In genomic region chr6:83693835-83694234, GRCm38 (mm10) we compare ENCODE assay signal across 9 mouse cellular contexts. TPM values are rescaled to one million over a fixed set of nuclear protein-coding genes. Genes with fewer than 3 reads are reported as not detected.
A peak's percentile ranks its signal among the peaks of the same experiment; 100 is the strongest.
DNase-seq lines count a peak whose midpoint lies in the region; ATAC-seq and TF ChIP-seq lines count a peak whose summit lies in the region.
"Had no signal": no experiment of that assay in that cellular context is flagged by ENCODE, and none has a peak within 500 bp of the region (broad histone marks: within the 10 kb centered on the region; RNA-seq: fewer than 3 reads in every experiment).

No protein-coding gene starts in this region.

- H3K36me3 ChIP-seq in hindbrain, embryonic 11.5 days (ENCODE audit: control insufficient read depth, insufficient read depth, low read length): no peaks in the 10 kb centered on the region
- H3K36me3 ChIP-seq in hindbrain, embryonic 12.5 days: no peaks in the 10 kb centered on the region
- H3K36me3 ChIP-seq: heart, embryonic 13.5 days had no signal

- no peak overlapping the region for H3K4me3 ChIP-seq in hindbrain, embryonic 11.5 days (ENCODE audit: low read depth, low read length)
- no peak overlapping the region for H3K4me3 ChIP-seq in hindbrain, embryonic 12.5 days
- no peak overlapping the region for H3K4me3 ChIP-seq in cortical plate, adult 2 months (ENCODE audit: insufficient read depth, low read length)
- H3K4me3 ChIP-seq: myocyte had no signal

- H3K4me2 ChIP-seq in hindbrain, embryonic 11.5 days (replicated peaks; ENCODE audit: low read depth, low read length): no peak overlapping the region
- H3K4me2 ChIP-seq in hindbrain, embryonic 12.5 days (replicated peaks): no peak overlapping the region
- H3K4me2 ChIP-seq: heart, embryonic 13.5 days had no signal

- no peak overlapping the region for H3K27ac ChIP-seq in hindbrain, embryonic 11.5 days (ENCODE audit: low read depth, low read length)
- no peak overlapping the region for H3K27ac ChIP-seq in hindbrain, embryonic 12.5 days
- H3K27ac ChIP-seq in cortical plate, adult 2 months (ENCODE audit: insufficient read depth, low read length): no peak overlapping the region
- H3K27ac ChIP-seq: heart, embryonic 13.5 days had no signal

- no peaks in the 10 kb centered on the region for H3K9me3 ChIP-seq in hindbrain, embryonic 11.5 days (ENCODE audit: control insufficient read depth, low read length)
- H3K9me3 ChIP-seq in hindbrain, embryonic 12.5 days (replicated peaks): no peaks in the 10 kb centered on the region
- H3K9me3 ChIP-seq: heart, embryonic 13.5 days had no signal

- no peak for ATAC-seq in hindbrain, embryonic 11.5 days (ENCODE audit: low FRiP score)
- ATAC-seq in hindbrain, embryonic 12.5 days (ENCODE audit: low FRiP score): no peak

- peaks cover 84% of the 10 kb centered on the region for H3K27me3 ChIP-seq in hindbrain, embryonic 11.5 days (ENCODE audit: control insufficient read depth, insufficient read depth, low read length)
- H3K27me3 ChIP-seq in hindbrain, embryonic 12.5 days: peaks cover 97% of the 10 kb centered on the region

- DNase-seq in hindbrain, embryonic 11.5 days (ENCODE audit: low spot score): peak; percentile 85
- DNase-seq in A20 (ENCODE audit: low read depth, low spot score): peak; percentile 48
- DNase-seq in ES-CJ7 (ENCODE audit: low read depth, low spot score): peak; percentile 92
- peak; percentile 33 to 59 for DNase-seq in layer of hippocampus, postnatal 10 days (ENCODE audit: low spot score in 2 of 2)
- peak; percentile 46 for DNase-seq in right cerebral cortex, postnatal 4 days

- no peaks in the 10 kb centered on the region for H3K4me1 ChIP-seq in hindbrain, embryonic 11.5 days (replicated peaks; ENCODE audit: control insufficient read depth, insufficient read depth, low read length)
- H3K4me1 ChIP-seq in hindbrain, embryonic 12.5 days: no peaks in the 10 kb centered on the region
- H3K4me1 ChIP-seq in cortical plate, adult 2 months (ENCODE audit: control insufficient read depth, insufficient read depth, low read length): no peaks in the 10 kb centered on the region

- no peak overlapping the region for H3K9ac ChIP-seq in hindbrain, embryonic 11.5 days (ENCODE audit: low read depth, low read length)
- H3K9ac ChIP-seq in hindbrain, embryonic 12.5 days: no peak overlapping the region
- H3K9ac ChIP-seq: heart, embryonic 13.5 days had no signal

- TF ChIP-seq POLR2A in cortical plate, adult 2 months (IDR thresholded peaks at IDR 0.05; ENCODE audit: extremely low read depth, insufficient read depth, low read length): no peak

- TF ChIP-seq CTCF in cortical plate, adult 2 months (IDR thresholded peaks at IDR 0.05; ENCODE audit: extremely low read depth, insufficient read depth, low read length): peak; percentile 58

- 0% methylated on average over 9 of the region's 9 CpGs for WGBS in hindbrain, embryonic 11.5 days
- WGBS in hindbrain, embryonic 12.5 days: 0% methylated on average over 9 of the region's 9 CpGs

RNA-seq across cellular contexts. Expression of gene Cd207, which starts 16.2 kb away (rescaled TPM):
- polyA plus RNA-seq in hindbrain, embryonic 11.5 days (2014; fragmentation: Nextera tagmentation; extraction: Ambion mirVana): not detected in 2 replicates
- polyA plus RNA-seq in hindbrain, embryonic 12.5 days (2016; fragmentation: Nextera tagmentation; extraction: Ambion mirVana): not detected in 2 replicates
- not detected in 2 replicates for polyA plus RNA-seq in cortical plate, adult 2 months (2012; rRNA removed)
- not detected for total RNA-seq in layer of hippocampus, postnatal 10 days (2021)
- polyA plus RNA-seq: myocyte had no signal

RNA-seq across cellular contexts. Expression of gene Vax2, which starts 17.2 kb away (rescaled TPM):
- 0.23 and 0.39 TPM in 2 replicates for polyA plus RNA-seq in hindbrain, embryonic 11.5 days (2014; fragmentation: Nextera tagmentation; extraction: Ambion mirVana)
- polyA plus RNA-seq in hindbrain, embryonic 12.5 days (2016; fragmentation: Nextera tagmentation; extraction: Ambion mirVana): not detected in 2 replicates
- polyA plus RNA-seq in cortical plate, adult 2 months (2012; rRNA removed): not detected in 2 replicates
- total RNA-seq in layer of hippocampus, postnatal 10 days (2021): not detected
- polyA plus RNA-seq: heart, embryonic 13.5 days had no signal

RNA-seq across cellular contexts. Expression of gene Clec4f, which starts 37.8 kb away (rescaled TPM):
- polyA plus RNA-seq in hindbrain, embryonic 11.5 days (2014; fragmentation: Nextera tagmentation; extraction: Ambion mirVana): not detected in 2 replicates
- polyA plus RNA-seq in hindbrain, embryonic 12.5 days (2016; fragmentation: Nextera tagmentation; extraction: Ambion mirVana): not detected in 2 replicates
- polyA plus RNA-seq in cortical plate, adult 2 months (2012; rRNA removed): not detected in 2 replicates
- total RNA-seq in layer of hippocampus, postnatal 10 days (2021): not detected
- polyA plus RNA-seq: myocyte had no signal

RNA-seq across cellular contexts. Expression of gene Atp6v1b1, which starts 49.0 kb away (rescaled TPM):
- 0.15 TPM in 1 of 2 replicates, not detected in the other for polyA plus RNA-seq in hindbrain, embryonic 11.5 days (2014; fragmentation: Nextera tagmentation; extraction: Ambion mirVana)
- polyA plus RNA-seq in hindbrain, embryonic 12.5 days (2016; fragmentation: Nextera tagmentation; extraction: Ambion mirVana): 0.23 TPM in 1 of 2 replicates, not detected in the other
- polyA plus RNA-seq in cortical plate, adult 2 months (2012; rRNA removed): not detected in 2 replicates
- under 1 TPM; 0.21 to 0.56 TPM for total RNA-seq in layer of hippocampus, postnatal 10 days (2021)
- polyA plus RNA-seq: heart, embryonic 13.5 days; myocyte had no signal
